Mouse (Mus musculus): ENCODE data around the gene Gm45208.

DNA sequence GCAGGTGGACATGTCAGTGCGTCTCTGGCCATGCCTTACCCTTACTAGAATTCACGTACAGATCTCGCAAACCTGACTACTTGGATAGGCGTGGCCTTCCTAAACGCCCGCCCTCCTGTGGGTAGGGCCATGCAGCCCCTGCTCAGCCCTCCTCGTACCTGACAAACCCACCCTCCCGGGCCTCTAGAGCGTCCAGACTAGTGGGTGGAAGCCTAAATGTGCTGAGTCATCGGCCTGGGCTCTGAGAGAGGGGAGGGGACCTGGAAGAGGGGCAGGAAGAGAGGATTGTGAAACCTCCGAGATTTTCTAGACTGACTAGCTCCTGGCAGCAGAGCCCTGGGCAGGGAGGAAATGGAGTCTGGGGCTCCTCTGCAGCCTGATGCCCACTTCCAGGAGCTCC is 43.7 kb downstream of the Gm45208 start:
- no peak for TF ChIP-seq TAL1 (IDR thresholded peaks at IDR 0.05; ENCODE audit: low read length)
- TF ChIP-seq GATA1 (IDR thresholded peaks at IDR 0.05; ENCODE audit: low read length): no peak
